Mouse (Mus musculus) cerebellum, adult 2 months (tissue): ENCODE measurements around the gene Slc22a17. TPM values are rescaled to one million over a fixed set of nuclear protein-coding genes. Genes with fewer than 3 reads are reported as not detected.

Experiments
- DNase-seq, 2 experiments: peaks; one replicate each; pipeline ENCODE4 v3.0.0; 2021
- H3K27ac ChIP-seq: fragments of 200-500 bp; 2 replicates; pipeline ENCODE4 v1.5.1; 2012; ENCODE audit warnings: low read length, control low read depth, inconsistent platforms; ENCODE audit not compliant: insufficient read depth
- H3K27me3 ChIP-seq: fragments of 200-500 bp; 2 replicates; pipeline ENCODE4 v1.6.1; 2012; ENCODE audit warnings: inconsistent platforms, mild to moderate bottlenecking, low read length, moderate library complexity; ENCODE audit not compliant: control insufficient read depth, insufficient read depth
- H3K4me1 ChIP-seq: fragments of 200-500 bp; 2 replicates; pipeline ENCODE4 v1.6.1; 2011; ENCODE audit warnings: low read length; ENCODE audit not compliant: control insufficient read depth, insufficient read depth
- H3K4me3 ChIP-seq: fragments of 200-500 bp; replicated peaks from 2 replicates; pipeline ENCODE3; 2011; ENCODE audit warnings: mild to moderate bottlenecking, low read depth, low read length, control low read depth; ENCODE audit not compliant: insufficient read depth
- CTCF ChIP-seq: fragments of 200-500 bp; IDR thresholded peaks from 2 replicates; pipeline ENCODE4 v1.5.1; 2011; ENCODE audit warnings: low read depth, mild to moderate bottlenecking, control low read depth, low read length, moderate library complexity, borderline replicate concordance; ENCODE audit not compliant: insufficient read depth
- POLR2A ChIP-seq: fragments of 200-500 bp; IDR thresholded peaks from 2 replicates; pipeline ENCODE4 v1.6.1; 2011; ENCODE audit warnings: low read length, control low read depth, borderline replicate concordance; ENCODE audit not compliant: insufficient read depth
- WGBS: fragments of 180-500 bp; shearing (Covaris S2); methylation state at CpG from one replicate; pipeline ENCODE4 v1.1.7; 2018; 5-methylcytosine and 5-hydroxymethylcytosine counted together
- polyA plus RNA-seq: library from polyadenylated mRNA; depleted of rRNA; stranded (reverse); fragments of >200 nt; gene quantifications from 2 replicates; pipeline ENCODE4 v1.2.3, GENCODE M21; 2012

The Slc22a17 gene
- polyA plus RNA-seq, 1 experiment: 690 TPM

DNA sequence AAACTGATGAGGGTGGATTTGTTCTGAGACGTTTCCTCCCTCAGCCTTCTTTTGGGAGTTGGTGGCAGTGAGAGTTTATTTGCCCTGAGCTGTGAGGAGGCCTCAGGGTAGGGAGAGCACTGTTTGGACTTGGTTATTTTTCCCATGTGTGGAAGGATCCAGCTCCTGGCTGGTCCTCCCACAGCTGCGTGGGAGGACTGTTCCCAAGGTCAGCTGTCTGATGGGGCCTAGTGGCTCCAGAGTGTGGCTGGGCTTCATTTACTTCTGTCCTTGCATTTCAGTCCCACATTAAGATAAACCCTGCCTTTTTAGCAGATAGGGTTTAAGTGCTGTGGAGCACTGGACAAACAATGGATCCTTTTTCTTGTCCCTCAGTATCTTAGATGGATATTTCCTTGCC lies 15.5 kb downstream of the Slc22a17 start:
- Histone ChIP-seq H3K4me3 (no peak overlapping the region), H3K4me1 (no peaks in the 10 kb centered on the region), H3K27me3 (no peaks in the 10 kb centered on the region), H3K27ac (no peak overlapping the region)
- TF ChIP-seq CTCF (no peak), POLR2A (no peak)
- DNase-seq: no peak
- WGBS: 58% methylated on average over 2 of the region's 2 CpGs

DNA sequence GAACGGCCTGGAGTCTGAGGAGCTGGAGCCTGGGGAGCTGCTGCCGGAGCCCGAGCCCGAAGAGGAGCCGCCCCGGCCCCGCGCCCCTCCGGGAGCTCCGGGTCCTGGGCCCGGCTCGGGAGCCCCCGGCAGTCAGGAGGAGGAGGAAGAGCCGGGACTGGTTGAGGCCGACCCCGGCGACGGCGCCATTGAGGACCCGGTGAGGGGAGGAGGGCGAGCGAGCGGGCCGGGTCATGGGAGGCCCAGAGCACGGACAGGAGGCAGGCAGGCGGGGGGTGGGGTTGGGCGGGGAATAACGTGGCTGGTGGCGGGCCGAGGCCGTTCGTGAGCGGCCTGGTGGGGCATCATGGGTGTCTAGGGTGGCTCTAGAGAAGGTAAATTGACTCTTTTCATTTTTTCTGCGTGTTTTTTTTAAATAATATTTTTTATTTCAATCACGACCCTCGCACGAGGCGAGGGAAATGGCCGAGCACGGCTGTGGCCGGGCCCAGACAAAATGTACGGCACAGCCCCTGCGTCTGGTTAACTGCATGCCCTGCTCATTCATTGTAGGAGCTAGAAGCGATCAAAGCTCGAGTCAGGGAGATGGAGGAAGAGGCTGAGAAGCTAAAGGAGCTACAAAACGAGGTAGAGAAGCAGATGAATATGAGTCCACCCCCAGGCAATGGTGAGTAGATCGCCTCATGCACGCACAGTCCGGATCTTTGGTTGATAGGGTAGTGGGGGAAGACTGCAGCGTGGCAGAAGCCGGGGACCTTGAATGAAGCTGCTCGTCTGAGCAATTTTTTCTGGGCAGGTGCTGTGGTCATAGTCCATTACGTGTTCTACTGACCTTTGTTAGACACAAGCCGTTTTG lies 18.4 kb downstream of the Slc22a17 start:
- no peaks in the 10 kb centered on the region for H3K4me1 ChIP-seq
- WGBS: under 1% methylated on average over 54 of the region's 54 CpGs
- no peaks in the 10 kb centered on the region for H3K27me3 ChIP-seq
- TF ChIP-seq POLR2A (no peak), CTCF (no peak)
- peak overlapping the region; percentile 72 for H3K27ac ChIP-seq
- H3K4me3 ChIP-seq: peak overlapping the region; percentile 60
- DNase-seq: peak in 1 of 2 experiments; percentile 73

DNA sequence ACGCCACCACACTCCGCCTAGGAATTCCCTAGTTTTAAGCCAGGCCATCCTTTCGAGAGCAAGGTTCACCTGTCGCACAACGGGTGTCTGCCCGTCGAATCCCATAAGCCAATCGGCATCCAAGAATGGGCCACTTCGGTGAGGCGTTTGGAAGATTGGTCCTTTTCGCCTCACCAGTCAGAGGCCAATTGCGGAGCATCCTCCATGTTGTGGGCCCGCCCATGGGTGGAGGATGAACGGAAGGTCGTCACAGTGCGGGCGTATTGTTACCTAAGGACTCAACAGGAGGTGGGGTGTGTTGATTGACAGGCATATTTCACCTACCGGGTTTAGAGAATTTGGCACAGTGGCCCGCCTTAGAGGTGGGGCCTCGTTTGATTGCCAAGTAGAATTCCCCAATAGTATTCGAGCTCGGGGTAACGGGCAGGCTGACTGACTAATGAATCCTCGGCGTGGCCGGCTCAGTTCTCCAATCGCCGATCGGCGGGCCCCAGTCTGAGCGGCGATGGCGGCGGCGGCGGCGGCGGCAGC lies 19.2 kb downstream of the Slc22a17 start:
- peak overlapping the region; percentile 50 for H3K4me3 ChIP-seq

DNA sequence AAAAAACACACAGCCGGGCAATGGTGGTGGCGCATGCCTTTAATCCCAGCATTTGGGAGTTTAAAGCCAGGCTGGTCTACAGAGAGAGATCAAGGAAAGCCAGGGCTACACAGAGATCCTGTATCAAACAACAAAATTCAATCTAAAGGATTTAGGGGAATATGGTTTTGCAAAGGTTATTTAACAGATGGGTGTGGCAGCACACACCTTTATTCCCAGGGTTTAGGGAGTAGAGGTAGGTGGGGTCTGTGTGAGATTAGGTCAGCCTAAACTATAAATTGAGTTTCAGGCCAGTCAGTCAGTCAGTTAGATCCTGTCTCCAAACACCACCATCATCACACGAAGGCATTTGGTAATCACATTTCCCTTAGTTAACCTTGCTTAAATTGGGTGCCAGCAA lies 20.7 kb downstream of the Slc22a17 start, which contains the start of gene Pabpn1:
Pabpn1 (plus strand) TSS at position 301 of the 400 bp plus-strand sequence.
- TF ChIP-seq POLR2A (no peak), CTCF (no peak)
- H3K27ac ChIP-seq: no peak within 1 kb of the TSS
- no peaks in the 10 kb centered on the region for H3K4me1 ChIP-seq
- 94% methylated on average over 3 of the region's 3 CpGs for WGBS
- no peaks in the 10 kb centered on the region for H3K27me3 ChIP-seq
- peak within 1 kb of the TSS; percentile 50 for H3K4me3 ChIP-seq
- no peak for DNase-seq

More for the DNA sequence above, 19.2 kb downstream of the Slc22a17 start:
- no peak overlapping the region for H3K27ac ChIP-seq
- WGBS: 1% methylated on average over 38 of the region's 38 CpGs
- TF ChIP-seq POLR2A (peak; percentile 54; the same call in 1 of the 2 replicates), CTCF (no peak)
- H3K27me3 ChIP-seq: no peaks in the 10 kb centered on the region
- DNase-seq: peak; percentile 99 to 100
- H3K4me1 ChIP-seq: no peaks in the 10 kb centered on the region

DNA sequence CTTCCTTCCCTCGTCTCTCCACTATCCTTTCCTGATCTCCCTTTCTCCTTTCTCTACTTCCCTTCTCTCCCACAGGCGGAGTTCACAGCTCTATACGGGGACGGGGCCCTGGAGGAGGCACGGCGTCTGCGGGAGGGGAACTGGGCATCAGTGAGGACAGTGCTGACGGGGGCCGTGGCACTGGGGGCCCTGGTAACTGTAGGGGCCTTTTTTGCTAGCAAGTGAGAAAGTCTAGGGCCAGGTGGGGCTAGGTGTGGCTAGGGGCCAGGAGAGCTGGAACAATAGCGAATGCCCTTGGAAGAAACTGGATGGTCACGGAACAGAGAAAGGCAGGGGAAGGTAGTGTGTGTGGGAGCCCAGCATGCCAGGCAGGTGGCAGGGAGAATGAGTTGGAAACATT lies 27.6 kb downstream of the Slc22a17 start:
- no peak for TF ChIP-seq CTCF
- TF ChIP-seq POLR2A: no peak
- H3K4me1 ChIP-seq: peaks cover 7% of the 10 kb centered on the region; the same call in 1 of the 2 replicates
- no peak overlapping the region for H3K4me3 ChIP-seq
- WGBS: 82% methylated on average over 11 of the region's 11 CpGs
- no peaks in the 10 kb centered on the region for H3K27me3 ChIP-seq
- no peak for DNase-seq
- no peak overlapping the region for H3K27ac ChIP-seq

DNA sequence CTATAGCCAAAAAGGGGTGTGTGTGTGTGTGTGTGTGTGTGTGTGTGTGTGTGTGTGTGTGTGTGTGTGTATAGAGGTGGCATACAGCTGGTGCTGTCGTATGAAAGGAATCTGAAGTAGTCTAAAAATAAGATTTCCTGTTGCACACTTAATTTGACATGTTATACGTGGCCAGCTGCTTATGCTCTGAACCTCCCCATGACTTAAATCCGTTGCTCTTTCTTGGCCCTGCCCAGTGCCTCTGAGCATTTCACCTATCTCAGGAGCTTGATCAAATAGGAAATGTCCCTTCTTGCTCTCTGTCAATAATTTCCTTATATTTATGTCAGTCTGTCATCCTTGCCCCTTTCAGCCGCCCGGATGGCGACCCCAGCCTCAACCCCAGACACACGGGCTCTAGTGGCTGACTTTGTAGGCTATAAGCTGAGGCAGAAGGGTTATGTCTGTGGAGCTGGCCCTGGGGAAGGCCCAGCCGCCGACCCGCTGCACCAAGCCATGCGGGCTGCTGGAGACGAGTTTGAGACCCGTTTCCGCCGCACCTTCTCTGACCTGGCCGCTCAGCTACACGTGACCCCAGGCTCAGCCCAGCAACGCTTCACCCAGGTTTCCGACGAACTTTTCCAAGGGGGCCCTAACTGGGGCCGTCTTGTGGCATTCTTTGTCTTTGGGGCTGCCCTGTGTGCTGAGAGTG lies 28.8 kb downstream of the Slc22a17 start:
- Histone ChIP-seq H3K27ac (peak overlapping the region; percentile 72), H3K4me3 (peak overlapping the region; percentile 89), H3K27me3 (no peaks in the 10 kb centered on the region), H3K4me1 (peaks cover 7% of the 10 kb centered on the region; the same call in 1 of the 2 replicates)
- no peak for DNase-seq
- TF ChIP-seq CTCF: no peak
- no peak for TF ChIP-seq POLR2A
- 25% methylated on average over 21 of the region's 21 CpGs for WGBS

DNA sequence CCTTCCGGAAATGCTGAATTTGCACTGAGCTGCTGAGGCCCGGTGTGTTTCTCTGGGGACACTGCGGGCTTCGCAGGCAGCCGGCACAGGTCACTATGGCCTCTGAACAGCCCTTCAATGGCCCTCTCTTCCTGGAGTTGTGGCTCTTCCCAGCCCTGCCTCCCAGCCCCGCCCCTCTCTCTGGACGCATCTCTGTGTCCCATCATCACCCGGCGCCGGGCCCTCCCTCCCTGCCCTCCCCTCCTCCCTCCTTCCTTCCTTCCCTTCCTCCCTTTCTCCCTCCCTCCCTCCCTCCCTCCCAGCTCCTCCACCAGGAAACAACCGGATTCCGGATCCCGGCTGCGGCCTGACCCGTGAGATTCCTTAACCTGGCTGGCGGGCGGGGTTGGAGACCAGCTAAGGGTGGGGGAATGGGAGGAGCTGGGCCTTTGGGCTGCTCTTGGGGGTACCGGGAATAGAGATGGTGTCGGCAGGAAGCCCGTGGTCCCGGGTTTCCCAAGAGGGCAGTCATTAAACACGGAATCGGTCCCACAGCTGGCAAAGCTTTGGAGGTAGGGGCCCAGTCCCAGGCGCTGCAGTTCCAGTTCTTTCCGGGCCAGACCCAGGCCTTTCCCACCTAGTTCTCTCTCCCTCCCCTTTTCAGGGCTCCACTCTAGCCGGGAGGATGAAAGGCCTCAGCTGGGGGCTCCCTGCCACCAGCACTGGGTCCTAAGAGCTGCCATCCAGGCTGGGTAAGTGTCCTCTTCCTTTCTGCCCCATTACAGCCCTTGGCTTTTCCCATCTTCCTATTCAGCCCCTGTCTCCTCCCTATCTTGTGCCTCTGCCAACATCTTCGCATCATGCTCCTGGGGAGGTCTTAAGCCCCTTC lies 29.5 kb downstream of the Slc22a17 start, which contains the start of the genes Bcl2l2 and Gm20521:
Bcl2l2 (plus strand) TSS at position 224 of the 868 bp plus-strand sequence.
Gm20521 (plus strand) TSS at position 288 of the 868 bp plus-strand sequence.
- peak within 1 kb of the TSS; percentile 89 for H3K4me3 ChIP-seq
- peaks cover 7% of the 10 kb centered on the region; the same call in 1 of the 2 replicates for H3K4me1 ChIP-seq
- no peaks in the 10 kb centered on the region for H3K27me3 ChIP-seq
- WGBS: under 1% methylated on average over 26 of the region's 27 CpGs
- TF ChIP-seq CTCF (no peak), POLR2A (peak; percentile 77; the same call in 1 of the 2 replicates)
- H3K27ac ChIP-seq: peak within 1 kb of the TSS; percentile 86
- peak; percentile 83 to 87 for DNase-seq
